Mouse (Mus musculus): ENCODE measurements around the gene BC035044. TPM values are rescaled to one million over a fixed set of nuclear protein-coding genes. Genes with fewer than 3 reads are reported as not detected.
"Not testable (repeated sequence)": the region's sequence is repeated elsewhere in the genome, so short reads cannot be mapped to it uniquely, and the experiment has no call there.

BC035044 gene
- polyA plus RNA-seq, 1 experiment: 2.7 TPM

GRCm38 (mm10) chr6:128808532-128808931 lies 82.4 kb downstream of the BC035044 start:
- 78% methylated on average over 5 of the region's 5 CpGs for WGBS
- DNase-seq: peak; percentile 24
- Histone ChIP-seq H3K4me1 (ENCODE audit: control insufficient read depth, insufficient read depth, low read length) (no peaks in the 10 kb centered on the region), H3K4me3 (replicated peaks; ENCODE audit: extremely low read depth, low read depth, low read length) (no peak overlapping the region)
- TF ChIP-seq POLR2A (IDR thresholded peaks at IDR 0.05; ENCODE audit: borderline replicate concordance, extremely low read depth, low read depth, low read length) (no peak), CTCF (IDR thresholded peaks at IDR 0.05; ENCODE audit: insufficient read depth, low read length) (peak; percentile 45)

- WGBS: 71% methylated on average over 3 of the region's 3 CpGs
- no peak for DNase-seq
- no peak overlapping the region for H3K4me3 ChIP-seq (replicated peaks; ENCODE audit: extremely low read depth, low read depth, low read length)
- H3K4me1 ChIP-seq (ENCODE audit: control insufficient read depth, insufficient read depth, low read length): peaks cover 5% of the 10 kb centered on the region; the same call in 1 of the 2 replicates
- TF ChIP-seq CTCF (IDR thresholded peaks at IDR 0.05; ENCODE audit: insufficient read depth, low read length): no peak
- no peak for TF ChIP-seq POLR2A (IDR thresholded peaks at IDR 0.05; ENCODE audit: borderline replicate concordance, extremely low read depth, low read depth, low read length)
Observed at GRCm38 (mm10) chr6:128807021-128807420, 83.9 kb downstream of the BC035044 start.

GRCm38 (mm10) chr6:128804823-128805640 lies 85.9 kb downstream of the BC035044 start:
- 45% methylated on average over 7 of the region's 7 CpGs for WGBS
- peak; percentile 53 for DNase-seq
- H3K4me3 ChIP-seq (replicated peaks; ENCODE audit: extremely low read depth, low read depth, low read length); H3K4me1 ChIP-seq (ENCODE audit: control insufficient read depth, insufficient read depth, low read length): not testable (repeated sequence)
- TF ChIP-seq CTCF (IDR thresholded peaks at IDR 0.05; ENCODE audit: insufficient read depth, low read length): peak; percentile 59

GRCm38 (mm10) chr6:128802999-128803857 lies 87.7 kb downstream of the BC035044 start:
- peak; percentile 94 for DNase-seq
- Histone ChIP-seq H3K4me3 (replicated peaks; ENCODE audit: extremely low read depth, low read depth, low read length) (peak overlapping the region; percentile 2), H3K4me1 (ENCODE audit: control insufficient read depth, insufficient read depth, low read length) (peaks cover 7% of the 10 kb centered on the region; the same call in 1 of the 2 replicates)
- WGBS: 4% methylated on average over 26 of the region's 26 CpGs
- TF ChIP-seq POLR2A (IDR thresholded peaks at IDR 0.05; ENCODE audit: borderline replicate concordance, extremely low read depth, low read depth, low read length) (no peak), CTCF (IDR thresholded peaks at IDR 0.05; ENCODE audit: insufficient read depth, low read length) (peak; percentile 86)

- DNase-seq: peak; percentile 38
- 12% methylated on average over 10 of the region's 10 CpGs for WGBS
Observed at GRCm38 (mm10) chr6:128802557-128802956, 88.4 kb downstream of the BC035044 start.

GRCm38 (mm10) chr6:128800696-128801095 lies 90.2 kb downstream of the BC035044 start:
- WGBS: 76% methylated on average over 5 of the region's 5 CpGs
- H3K4me1 ChIP-seq (ENCODE audit: control insufficient read depth, insufficient read depth, low read length); DNase-seq; H3K4me3 ChIP-seq (replicated peaks; ENCODE audit: extremely low read depth, low read depth, low read length): not testable (repeated sequence)

More at GRCm38 (mm10) chr6:128802557-128802956, 88.4 kb downstream of the BC035044 start:
- TF ChIP-seq POLR2A (IDR thresholded peaks at IDR 0.05; ENCODE audit: borderline replicate concordance, extremely low read depth, low read depth, low read length) (no peak), CTCF (IDR thresholded peaks at IDR 0.05; ENCODE audit: insufficient read depth, low read length) (no peak)
- Histone ChIP-seq H3K4me1 (ENCODE audit: control insufficient read depth, insufficient read depth, low read length) (peaks cover 9% of the 10 kb centered on the region; the same call in 1 of the 2 replicates), H3K4me3 (replicated peaks; ENCODE audit: extremely low read depth, low read depth, low read length) (peak overlapping the region; percentile 45)

- TF ChIP-seq CTCF (IDR thresholded peaks at IDR 0.05; ENCODE audit: insufficient read depth, low read length) (no peak), POLR2A (IDR thresholded peaks at IDR 0.05; ENCODE audit: borderline replicate concordance, extremely low read depth, low read depth, low read length) (no peak)
- WGBS: 14% methylated on average over 7 of the region's 7 CpGs
- no peak for DNase-seq
- peak overlapping the region; percentile 44 for H3K4me3 ChIP-seq (replicated peaks; ENCODE audit: extremely low read depth, low read depth, low read length)
- H3K4me1 ChIP-seq (ENCODE audit: control insufficient read depth, insufficient read depth, low read length): peaks cover 9% of the 10 kb centered on the region; the same call in 1 of the 2 replicates
Observed at GRCm38 (mm10) chr6:128799896-128800270, 91.0 kb downstream of the BC035044 start.

- H3K4me1 ChIP-seq (ENCODE audit: control insufficient read depth, insufficient read depth, low read length): not testable (repeated sequence)
- peak; percentile 89 for DNase-seq
- WGBS: under 1% methylated on average over 49 of the region's 49 CpGs
- TF ChIP-seq CTCF (IDR thresholded peaks at IDR 0.05; ENCODE audit: insufficient read depth, low read length) (peak; percentile 15; the same call in 1 of the 2 replicates), POLR2A (IDR thresholded peaks at IDR 0.05; ENCODE audit: borderline replicate concordance, extremely low read depth, low read depth, low read length) (peak; percentile 78)
- H3K4me3 ChIP-seq (replicated peaks; ENCODE audit: extremely low read depth, low read depth, low read length): peak overlapping the region; percentile 100
Observed at GRCm38 (mm10) chr6:128799144-128799895, 91.6 kb downstream of the BC035044 start.

Other genes with a start within 250 kb of the BC035044 start
- gene Clec2h, start 228.7 kb downstream of the BC035044 start, polyA plus RNA-seq (2012; rRNA removed): 0.17 TPM in 1 of 2 replicates, not detected in the other
- gene Klrb1, start 168.1 kb downstream of the BC035044 start, polyA plus RNA-seq (2012; rRNA removed): 0.22 TPM in 1 of 2 replicates, not detected in the other
- 1.8 and 2.6 TPM in 2 replicates for gene Klrb1c, start 101.9 kb downstream of the BC035044 start, polyA plus RNA-seq (2012; rRNA removed)
- gene Gm44511, start 64.8 kb downstream of the BC035044 start, polyA plus RNA-seq (2012; rRNA removed): 0.41 TPM in 1 of 2 replicates, not detected in the other
- gene Klrb1b, start 64.8 kb downstream of the BC035044 start, polyA plus RNA-seq (2012; rRNA removed): 2.4 and 2.7 TPM in 2 replicates
- 0.79 and 1.6 TPM in 2 replicates for gene Clec2i, start 3.5 kb downstream of the BC035044 start, polyA plus RNA-seq (2012; rRNA removed)
- gene Clec2g, start 43.3 kb upstream of the BC035044 start, polyA plus RNA-seq (2012; rRNA removed): 0.70 TPM in 1 of 2 replicates, not detected in the other
- gene Klrb1f, start 154.8 kb upstream of the BC035044 start, polyA plus RNA-seq (2012; rRNA removed): 0.38 and 1.3 TPM in 2 replicates
- 0.09 and 0.12 TPM in 2 replicates for gene Clec2e, start 209.8 kb upstream of the BC035044 start, polyA plus RNA-seq (2012; rRNA removed)

Measured in lung, adult 2 months (tissue).